Mouse (Mus musculus) right cerebral cortex, adult 2 months (tissue): ENCODE measurements around the gene Crp.

Source experiments
- DNase-seq, 2 experiments: peaks; one replicate each; pipeline ENCODE4 v3.0.0; 2021 to 2022; ENCODE audit warnings: low spot score in 2 of 2

Crp gene

DNA sequence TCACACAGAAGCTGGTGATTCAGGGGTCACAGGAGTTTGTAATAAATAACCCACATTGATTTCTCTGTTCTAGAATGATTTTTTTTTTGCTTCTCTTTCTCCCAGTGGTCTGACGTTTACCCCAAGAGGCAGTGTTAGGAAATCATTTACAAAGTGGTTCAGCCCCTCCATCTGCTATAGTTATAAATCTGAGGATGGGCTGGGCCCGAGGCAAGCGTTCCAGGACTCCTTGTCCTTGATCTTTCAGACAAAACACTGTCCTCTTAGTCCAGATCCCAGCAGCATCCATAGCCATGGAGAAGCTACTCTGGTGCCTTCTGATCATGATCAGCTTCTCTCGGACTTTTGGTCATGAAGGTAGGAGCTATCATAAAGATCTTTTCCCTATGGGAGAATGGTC is at the start of gene Crp:
TSS of gene Crp (plus strand) at position 212 of the 400 bp plus-strand sequence.
- DNase-seq, result no peak

DNA sequence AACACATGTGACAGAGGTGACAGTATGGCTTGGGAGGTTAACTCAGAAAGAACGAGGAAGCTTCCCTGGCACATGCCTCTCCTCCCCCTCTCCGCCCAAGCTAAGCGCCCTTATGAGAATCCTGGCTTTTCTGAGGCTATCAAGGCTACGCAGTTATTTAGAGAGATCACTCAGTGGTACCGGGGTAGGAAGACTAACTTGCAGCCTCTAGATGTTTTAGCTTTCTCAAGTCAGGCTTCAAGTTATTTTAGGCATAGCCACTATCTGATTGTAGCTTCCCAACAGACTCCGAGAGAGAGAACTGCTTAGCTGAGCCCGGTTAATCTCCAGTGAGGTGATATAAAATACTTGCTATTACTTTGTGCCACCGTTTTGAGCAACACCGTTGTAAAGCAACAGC is 48.5 kb upstream of the Crp start:
- no peak for DNase-seq

DNA sequence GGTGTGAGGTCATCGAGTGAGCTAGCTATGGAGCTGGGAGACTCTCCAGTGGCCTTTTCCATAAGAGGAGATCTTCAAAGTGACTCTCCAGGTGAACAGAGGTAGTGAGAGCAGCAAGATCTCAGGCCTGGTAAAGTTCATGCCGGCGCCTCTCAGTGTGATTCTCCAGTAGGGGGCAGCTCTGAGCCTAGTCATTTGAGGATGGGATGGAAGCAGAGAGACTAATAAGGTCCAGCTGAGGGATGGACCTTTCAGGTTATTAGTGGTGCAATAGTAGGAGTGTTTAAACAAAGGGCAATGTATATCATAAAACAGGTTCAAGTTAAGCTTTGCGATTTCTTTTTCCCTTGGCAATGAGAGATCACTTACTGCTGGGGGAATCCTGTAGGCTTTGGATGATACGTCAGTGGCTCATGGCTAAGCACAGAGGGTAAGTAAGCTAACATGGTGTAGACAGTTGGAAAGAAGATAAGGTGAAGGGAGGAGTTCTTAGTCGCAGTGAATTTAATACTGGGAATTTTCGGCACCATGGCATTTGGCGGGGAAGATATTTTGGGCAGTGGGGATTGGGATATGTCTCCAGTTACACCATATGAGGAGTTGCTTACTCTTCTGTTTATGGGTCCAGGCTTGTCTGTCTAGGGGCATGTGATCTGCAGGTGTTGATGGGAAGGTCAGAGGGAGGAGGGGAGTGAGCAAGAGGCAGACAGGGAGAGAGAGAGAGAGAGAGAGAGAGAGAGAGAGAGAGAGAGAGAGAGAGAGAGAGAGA is 47.2 kb upstream of the Crp start:
- DNase-seq, result peak in 1 of 2 experiments; percentile 23

DNA sequence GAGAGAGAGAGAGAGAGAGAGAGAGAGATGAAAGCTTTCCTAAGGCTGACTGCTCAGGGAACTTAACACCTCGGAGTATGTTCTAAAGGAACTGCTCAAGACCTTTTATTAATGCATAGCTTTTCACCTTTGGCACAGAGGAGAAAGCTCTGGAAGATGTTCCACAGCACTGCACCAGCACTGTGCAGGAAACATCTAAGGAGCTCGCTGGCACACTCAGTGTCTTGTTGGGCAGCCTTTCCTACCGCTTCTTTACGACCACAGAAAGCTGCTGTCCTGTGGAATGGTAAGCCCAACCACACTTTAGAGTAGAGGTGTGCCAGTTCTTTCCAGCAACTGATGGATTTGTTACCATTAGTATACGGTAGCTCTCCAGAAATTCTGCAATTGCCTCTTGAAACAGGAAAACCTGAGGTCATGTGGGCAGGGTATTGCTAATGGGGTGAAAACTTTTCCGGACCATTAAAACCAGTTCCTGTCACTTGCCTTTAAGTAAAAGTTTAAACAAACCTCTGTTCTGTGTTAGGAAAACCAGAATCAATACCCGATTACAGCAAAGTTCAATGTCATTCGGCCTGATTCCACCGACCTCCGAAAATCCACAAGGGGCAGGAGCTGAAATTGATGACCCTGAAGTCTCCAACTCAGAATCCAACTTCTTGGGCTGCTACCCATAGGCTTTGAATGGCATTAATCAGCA is 46.4 kb upstream of the Crp start:
- no peak for DNase-seq

DNA sequence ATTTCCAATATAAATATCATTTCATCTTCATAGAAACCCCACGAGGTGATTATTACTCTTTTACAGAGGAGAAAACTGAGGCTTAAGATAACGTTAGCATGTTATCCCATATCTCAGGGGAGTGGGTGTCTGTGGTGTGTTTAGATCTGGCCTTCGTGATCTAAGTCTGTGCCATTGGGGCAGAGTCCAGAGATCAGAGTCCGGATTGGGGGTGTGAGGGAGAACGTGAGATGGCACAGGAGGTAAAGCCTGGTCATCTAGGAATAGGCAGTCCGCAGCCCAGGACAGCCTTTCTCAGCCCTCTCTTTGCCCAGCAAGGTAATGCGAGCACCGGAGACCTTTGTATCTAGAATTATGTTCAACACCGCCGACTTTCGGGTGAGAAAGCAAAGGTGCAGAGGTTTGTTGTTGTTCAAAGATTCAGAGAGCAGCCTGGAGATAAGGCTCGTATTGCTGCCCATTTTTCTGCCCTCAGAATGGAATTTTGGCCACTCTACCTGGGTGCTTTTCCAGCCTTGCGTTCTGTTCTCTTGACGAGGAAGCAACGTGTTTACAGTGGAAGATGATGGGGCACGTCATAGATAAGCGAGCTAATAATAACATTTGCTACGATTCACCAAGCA is 45.7 kb upstream of the Crp start:
- no peak for DNase-seq

DNA sequence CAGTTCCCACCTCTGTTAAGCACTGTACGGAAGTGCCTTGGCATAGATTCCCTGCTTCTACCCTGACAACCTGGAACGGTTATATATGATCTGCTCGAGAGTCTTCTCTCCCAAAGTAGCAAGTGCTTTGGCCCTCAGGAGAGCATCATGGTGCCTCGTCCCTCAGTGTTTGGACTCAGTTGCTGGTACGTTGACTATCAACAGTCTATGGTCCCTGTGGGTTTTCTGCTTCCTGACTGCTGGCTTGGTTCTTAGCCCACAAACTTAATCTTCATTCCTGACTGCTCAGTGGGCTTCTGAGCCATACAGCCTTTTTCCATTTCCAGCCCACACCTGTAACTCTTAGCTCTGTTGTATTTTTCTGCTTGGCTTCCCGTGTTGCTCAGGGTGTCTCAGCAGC is 44.0 kb upstream of the Crp start:
- no peak for DNase-seq

DNA sequence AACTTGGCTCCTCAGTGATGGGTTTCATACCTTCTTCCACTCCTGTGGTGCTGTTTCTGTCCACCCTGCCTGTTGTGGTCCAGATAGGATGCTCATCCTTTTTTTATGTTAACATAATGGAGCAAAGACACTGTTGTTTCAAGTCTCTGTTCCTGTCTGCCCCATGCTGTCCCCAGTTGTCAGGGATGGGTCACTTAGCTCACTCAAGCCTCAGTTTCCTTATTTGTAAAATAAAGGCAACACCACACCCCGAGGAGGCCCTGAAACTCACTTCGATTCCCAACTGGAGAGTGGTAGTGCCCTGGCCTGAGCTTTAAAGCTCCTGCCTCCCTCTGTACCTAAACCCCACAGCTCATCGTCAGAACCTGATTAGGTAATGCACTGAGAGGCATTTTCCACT is 40.6 kb upstream of the Crp start:
- DNase-seq, result no peak

DNA sequence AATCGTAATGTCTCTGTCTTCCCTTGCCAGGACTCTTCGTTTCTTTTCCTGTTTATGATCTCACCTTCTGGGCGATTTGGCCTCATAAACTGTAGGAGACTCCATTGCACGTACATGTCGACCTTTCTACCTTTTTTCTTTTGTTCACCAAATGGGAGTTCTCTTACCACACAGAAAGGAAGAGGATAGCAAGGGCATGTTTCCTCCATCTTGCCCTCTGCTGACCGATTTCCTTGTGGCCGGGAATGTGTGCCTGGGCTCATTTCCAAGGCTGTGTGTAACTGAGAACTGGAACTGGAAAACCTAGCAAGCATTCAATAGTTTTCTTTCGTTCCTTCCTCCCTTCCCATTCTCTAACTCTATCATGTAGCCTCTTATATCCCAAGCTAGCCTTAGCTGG is 38.2 kb upstream of the Crp start:
- no peak for DNase-seq

DNA sequence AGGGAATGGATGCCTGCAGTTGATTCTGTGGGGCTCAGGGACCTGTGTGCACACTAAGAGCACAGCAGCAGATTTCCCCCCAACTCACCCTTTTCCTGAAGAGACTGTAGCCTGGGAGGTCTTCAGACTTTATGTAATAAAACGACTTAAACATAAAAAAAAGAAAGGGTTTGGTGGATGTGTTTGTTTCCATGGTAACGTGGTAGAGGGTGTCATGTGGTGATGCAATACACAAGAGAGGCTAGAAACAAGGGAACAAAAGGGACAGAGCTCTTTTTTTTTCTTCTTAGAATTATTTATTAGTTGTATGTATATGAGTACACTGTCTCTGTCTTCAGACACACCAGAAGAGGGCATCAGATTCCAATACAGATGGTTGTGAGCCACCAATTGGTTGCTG is 32.4 kb upstream of the Crp start:
- DNase-seq, result no peak

DNA sequence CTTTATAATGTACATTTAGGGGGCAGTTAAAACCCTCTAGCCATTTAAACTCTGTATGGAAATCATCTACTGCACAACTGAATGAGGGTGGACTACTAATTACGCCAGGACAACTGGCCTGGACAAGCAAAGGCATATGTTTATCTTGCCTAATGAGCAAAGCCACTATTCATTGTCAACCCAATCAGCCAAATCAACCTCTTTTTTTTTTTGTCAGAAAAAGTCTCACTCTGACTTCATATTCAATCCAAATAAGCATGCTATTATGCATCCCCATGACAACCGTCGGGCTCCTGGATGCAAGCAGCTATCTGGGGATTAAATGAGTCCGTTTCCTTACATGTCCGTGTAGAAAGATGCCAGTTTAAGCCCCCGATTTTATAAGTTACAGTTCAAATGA is 30.3 kb upstream of the Crp start:
- peak in 1 of 2 experiments; percentile 8 for DNase-seq

DNA sequence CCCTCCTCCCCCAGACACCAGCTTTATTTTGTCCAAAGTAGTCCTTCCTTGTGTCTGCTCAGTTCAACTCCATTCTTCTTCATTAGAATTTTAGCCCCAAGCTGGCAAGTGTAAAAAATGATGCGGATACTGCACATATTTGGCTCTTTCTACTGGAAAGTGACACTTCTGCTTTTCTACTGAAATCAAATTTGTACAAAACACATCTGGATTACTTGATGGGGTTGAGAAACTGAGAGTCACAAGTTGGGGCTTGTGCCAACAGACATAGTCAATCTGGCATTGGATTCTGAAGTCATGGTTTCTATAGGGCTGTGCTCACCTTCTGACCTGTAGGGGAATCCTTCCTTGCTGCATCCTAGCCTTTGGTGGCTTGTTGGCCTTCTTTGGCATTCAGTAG is 27.1 kb upstream of the Crp start:
- no peak for DNase-seq

DNA sequence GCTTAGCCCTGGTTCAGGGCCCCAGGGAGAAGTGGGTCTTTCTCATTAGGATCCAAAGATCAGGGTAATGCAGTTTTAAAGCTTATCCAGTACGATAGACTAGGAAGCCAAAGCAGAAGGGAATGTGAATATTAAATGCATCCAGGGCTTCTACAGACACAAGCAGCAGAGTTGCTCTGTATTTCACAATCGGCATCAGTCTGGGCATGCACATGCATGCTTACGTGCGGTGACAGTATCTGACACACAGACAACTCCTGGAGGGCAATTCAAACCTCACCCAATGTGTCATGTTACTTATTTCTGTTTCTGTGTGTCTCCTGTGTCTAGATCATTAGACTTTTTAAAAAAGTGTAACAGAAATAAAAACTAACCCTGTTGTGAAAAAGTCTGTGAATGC is 17.1 kb upstream of the Crp start:
- DNase-seq, result no peak

DNA sequence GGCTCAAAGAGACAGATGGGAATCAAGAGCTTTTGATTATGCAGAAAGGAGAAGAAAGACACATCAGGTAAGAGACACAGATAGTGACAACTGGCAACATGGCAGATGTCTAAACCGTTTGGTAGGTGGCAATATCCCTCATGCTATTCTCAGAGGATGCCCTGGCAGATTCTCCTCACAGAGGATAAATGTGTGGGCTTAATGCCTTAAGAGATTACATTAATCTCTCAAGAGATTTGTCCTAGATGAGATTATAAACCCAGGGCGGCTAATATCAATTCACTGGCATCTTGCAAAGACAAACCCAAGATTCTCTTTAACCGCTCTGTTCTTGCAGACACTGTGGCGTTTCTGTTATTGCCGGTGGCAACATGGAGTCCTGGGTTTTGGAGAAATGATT is 14.3 kb upstream of the Crp start:
- no peak for DNase-seq

DNA sequence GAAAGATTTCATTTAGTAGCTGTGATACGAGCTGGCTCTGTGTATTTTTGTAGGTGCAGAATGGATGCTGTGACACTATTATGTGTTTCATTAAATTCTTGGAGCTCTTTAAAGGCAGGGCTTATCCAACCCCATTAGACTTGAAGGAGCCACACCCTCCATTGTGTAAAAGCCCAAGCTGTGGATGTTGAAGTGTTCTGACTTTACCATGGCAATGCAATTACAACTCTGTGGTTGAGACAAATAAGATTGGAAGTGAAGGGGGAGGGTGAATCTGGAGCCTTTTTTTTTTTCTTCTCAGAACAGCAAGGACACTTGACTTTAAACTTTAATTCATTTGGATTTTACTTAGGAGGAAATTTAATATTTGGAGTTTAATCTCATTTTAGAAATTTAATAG is 13.9 kb upstream of the Crp start:
- no peak for DNase-seq

DNA sequence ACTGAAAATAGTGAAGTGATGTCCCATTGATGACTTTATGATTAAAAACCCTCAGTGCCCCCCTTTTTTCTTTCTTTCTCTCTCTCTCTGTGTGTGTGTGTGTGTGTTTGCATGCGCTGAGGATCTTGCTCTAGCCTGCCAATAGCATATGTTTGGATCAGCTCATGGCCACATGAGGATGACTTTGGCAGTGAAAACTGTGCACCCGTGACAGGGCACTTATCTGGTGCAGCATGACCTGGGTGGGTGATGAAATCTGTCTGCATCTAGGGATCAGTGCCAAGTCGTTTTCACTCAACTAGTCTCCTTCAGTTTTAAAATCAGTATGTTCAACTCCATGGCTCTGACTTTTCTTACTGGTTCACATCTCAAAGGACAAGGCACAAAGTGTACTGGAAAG is 12.7 kb upstream of the Crp start:
- DNase-seq, result no peak

DNA sequence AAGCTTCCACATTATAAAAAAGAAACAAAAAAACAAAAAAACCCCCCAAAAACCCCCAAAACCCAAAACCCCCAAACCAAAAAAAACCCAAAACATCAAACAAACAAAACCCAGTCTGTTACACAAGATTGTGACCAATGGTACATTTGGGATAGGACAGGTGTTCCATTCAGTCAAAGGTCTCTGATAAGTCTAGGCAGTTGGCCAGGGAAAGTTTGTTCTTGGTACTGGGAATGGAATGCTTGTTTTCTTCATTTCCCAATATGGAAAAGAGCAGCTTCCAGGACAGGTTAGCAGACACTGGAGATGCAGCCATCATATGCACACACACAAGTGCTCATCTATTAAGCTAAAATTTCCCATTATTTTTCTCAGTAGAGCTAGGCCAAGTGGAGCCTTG is 433 bp upstream of the Crp start:
- DNase-seq, result no peak

DNA sequence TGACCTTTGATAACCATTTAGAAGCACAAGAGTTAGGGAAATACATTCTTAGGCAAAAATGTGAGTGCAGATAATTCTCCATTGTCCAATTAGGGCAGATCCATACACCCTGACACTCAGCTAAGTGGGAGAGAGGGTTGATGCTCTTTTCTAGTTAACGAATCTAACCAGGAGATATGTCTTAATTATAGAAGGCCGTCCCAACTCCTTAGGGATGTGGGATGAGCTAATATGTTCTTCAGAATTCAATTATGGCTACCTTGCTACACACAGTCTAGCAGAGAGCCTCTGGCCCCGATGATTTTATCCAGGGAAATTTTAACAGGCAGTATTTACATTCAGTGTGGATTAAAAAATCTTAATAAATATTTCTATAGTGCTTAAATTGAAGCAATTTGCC is 3.0 kb downstream of the Crp start:
- DNase-seq, result no peak

DNA sequence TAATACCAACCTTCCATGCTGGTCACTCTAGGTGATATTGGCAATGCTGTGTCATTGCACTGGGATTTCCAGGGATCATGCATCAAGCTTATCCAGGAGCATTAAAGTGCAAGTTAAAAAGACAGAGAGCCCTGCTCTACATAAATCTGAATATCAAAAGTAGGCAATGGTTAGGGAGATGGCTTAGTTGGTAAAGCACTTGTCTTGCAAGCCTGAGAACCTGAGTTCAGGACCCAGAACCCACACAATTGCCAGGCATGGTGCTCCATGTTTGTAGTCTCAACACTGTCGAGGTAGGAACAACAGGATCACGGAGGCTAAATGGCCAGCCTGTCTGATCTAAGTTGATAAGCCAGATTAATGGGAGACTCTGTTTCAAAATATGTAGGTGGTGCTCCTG is 3.5 kb downstream of the Crp start:
- DNase-seq, result no peak

DNA sequence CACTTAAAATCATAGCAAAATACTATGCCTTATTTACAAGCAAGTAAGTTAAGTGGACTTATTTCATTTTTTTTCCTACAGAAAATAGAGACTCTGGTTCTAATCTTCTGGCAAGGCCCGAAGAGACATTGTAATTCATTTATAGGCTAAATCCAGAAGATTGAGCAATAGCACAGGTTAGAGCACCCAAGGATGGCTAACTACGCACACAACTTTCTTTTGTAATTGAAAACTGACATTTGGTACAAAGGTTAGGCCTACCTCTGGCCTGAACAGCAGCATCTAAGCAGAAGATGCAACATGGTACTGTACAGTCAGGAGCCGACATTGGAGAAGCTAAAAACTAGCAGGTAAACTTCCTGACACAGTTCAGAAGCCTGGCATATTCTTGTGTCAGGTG is 4.0 kb downstream of the Crp start:
- DNase-seq, result no peak

DNA sequence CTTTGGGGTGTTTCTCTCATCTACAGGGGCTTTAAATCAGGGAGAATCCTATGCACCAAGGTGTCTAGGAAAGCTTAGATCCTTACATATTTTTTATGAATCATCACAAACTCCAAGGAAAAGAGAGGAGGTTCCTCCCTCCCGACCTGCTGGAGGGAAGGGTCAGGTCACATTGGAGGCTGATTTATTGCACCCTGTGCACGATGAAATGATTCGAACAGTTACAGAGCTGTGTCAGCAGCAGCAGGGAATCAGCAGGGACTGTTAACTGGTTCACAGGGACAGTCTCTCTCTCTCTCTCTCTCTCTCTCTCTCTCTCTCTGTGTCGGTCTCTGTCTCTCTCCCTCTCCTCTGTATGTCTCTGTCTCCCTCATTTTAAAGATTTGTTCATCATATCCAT is 6.9 kb downstream of the Crp start:
- no peak for DNase-seq

DNA sequence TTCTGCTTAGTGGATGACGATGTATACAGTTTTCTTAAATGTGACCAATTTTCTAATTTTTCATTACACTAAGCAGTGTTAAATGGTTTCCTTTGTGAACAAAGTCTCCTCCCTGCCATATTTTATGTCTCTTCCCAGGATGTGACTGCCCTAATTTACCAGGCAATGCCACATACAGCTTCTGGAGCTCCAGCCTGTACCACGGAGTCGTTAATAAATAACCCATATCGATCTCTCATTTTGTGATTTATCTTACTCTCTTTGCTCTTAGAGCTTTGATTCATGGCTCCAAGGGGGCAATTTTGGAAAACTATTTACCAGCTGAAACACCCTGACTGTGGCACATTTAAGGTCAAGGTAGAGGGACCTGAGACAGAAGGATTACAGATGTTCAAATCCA is 8.4 kb downstream of the Crp start:
- no peak for DNase-seq

DNA sequence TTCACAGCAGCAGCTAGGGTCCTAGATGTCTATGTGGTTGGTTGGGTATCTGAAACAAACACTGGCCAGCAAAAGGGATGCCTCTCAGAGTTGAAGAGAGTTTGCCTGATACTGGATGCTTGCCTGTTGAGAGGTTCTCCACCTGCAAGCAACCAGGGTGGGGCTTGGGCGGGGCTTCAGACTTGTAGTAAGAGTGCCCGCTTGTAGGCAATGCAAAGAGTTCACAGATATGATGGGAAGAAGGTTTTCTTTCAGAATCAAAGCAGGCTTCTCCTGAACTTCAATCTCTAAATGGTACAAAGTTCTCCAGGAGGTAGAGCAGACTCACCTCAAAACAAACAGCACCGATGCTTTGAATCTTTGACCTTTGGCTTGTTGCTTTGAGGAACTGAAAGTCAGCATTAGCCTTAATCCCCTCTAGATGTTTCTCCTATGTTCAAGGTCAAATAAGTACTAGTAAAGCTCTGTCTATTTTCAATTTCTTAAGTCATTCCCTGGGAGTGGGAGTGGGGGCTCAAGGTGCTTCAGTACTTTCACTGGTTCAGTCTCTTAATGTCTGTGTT is 12.0 kb downstream of the Crp start:
- DNase-seq, result no peak

DNA sequence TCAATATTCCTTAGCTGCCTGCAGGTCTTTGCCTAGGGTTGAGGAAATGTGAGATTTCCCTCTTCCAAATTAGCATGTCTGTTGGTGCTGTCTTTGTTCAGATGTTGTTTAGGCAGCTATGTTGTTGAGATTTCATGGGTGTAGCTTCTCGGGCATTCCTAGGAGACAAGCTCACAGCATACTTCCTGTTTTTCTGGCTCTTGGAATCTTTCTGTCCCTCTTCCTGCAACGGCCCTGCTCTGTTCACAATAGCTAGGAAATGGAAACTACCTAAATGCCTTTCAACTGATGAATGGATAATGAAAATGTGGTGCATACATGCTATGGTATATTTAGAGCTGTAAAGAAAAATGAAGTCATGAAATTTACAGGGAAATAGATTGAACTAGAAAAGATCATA is 13.5 kb downstream of the Crp start:
- DNase-seq, result no peak
